Mouse (Mus musculus) intestine, embryonic 15.5 days (tissue): Measurements from ENCODE around the gene Mast1. TPM values are rescaled to one million over a fixed set of nuclear protein-coding genes. Genes with fewer than 3 reads are reported as not detected.
A peak's percentile ranks its signal among the peaks of the same experiment; 100 is the strongest.

Experiments
- ATAC-seq: fragments of 200-750 bp; cut with Nextera tagmentation; 2 replicates; pipeline ENCODE4 v1.8.0; 2017; ENCODE audit warnings: moderate TSS enrichment, moderate library complexity
- H3K27ac ChIP-seq: fragments of 300-500 bp; sonication (generic); 2 replicates; pipeline ENCODE4 v1.5.1; 2015; ENCODE audit warnings: mild to moderate bottlenecking, inconsistent platforms
- H3K27me3 ChIP-seq: fragments of 300-500 bp; sonication (generic); replicated peaks from 2 replicates; pipeline ENCODE4 v1.6.1; 2015; ENCODE audit warnings: inconsistent platforms
- H3K36me3 ChIP-seq: fragments of 300-500 bp; sonication (generic); 2 replicates; pipeline ENCODE4 v1.6.1; 2015; ENCODE audit warnings: inconsistent platforms
- H3K4me1 ChIP-seq: fragments of 300-500 bp; sonication (generic); replicated peaks from 2 replicates; pipeline ENCODE4 v1.6.1; 2015; ENCODE audit warnings: inconsistent platforms
- H3K4me2 ChIP-seq: fragments of 300-500 bp; sonication (generic); replicated peaks from 2 replicates; pipeline ENCODE4 v1.6.1; 2015; ENCODE audit warnings: mild to moderate bottlenecking, inconsistent platforms
- H3K4me3 ChIP-seq: fragments of 300-500 bp; sonication (generic); replicated peaks from 2 replicates; pipeline ENCODE4 v1.5.1; 2015; ENCODE audit warnings: inconsistent platforms
- H3K9ac ChIP-seq: fragments of 300-500 bp; sonication (generic); 2 replicates; pipeline ENCODE4 v1.6.1; 2015; ENCODE audit warnings: inconsistent platforms
- H3K9me3 ChIP-seq: fragments of 300-500 bp; sonication (generic); 2 replicates; pipeline ENCODE4 v1.6.1; 2016; ENCODE audit warnings: inconsistent platforms
- WGBS: fragments of 180-500 bp; shearing (Covaris S2); methylation state at CpG from one replicate; pipeline ENCODE4 v1.1.7; 2015; 5-methylcytosine and 5-hydroxymethylcytosine counted together
- polyA plus RNA-seq: library from polyadenylated mRNA; unstranded; fragments of >200 nt; fragmentation: Nextera tagmentation; extraction: Ambion mirVana; gene quantifications from 2 replicates; pipeline ENCODE4 v1.2.1, GENCODE M21; 2015

Gene Mast1
- polyA plus RNA-seq, 1 experiment from 2014 or later, result 1.6 TPM

- H3K27ac ChIP-seq, result no peak overlapping the region
- peaks cover 6% of the 10 kb centered on the region for H3K4me1 ChIP-seq
- H3K27me3 ChIP-seq, result no peaks in the 10 kb centered on the region
- no peak for ATAC-seq
- WGBS, result 66% methylated on average over 4 of the region's 4 CpGs
- no peak overlapping the region for H3K4me3 ChIP-seq
- H3K9ac ChIP-seq, result no peak overlapping the region
- H3K9me3 ChIP-seq, result no peaks in the 10 kb centered on the region
- no peak overlapping the region for H3K4me2 ChIP-seq
- no peaks in the 10 kb centered on the region for H3K36me3 ChIP-seq
These were observed 36.1 kb downstream of the Mast1 start for GRCm38 (mm10) chr8:84901071-84901470.

GRCm38 (mm10) chr8:84895963-84896362 is 41.2 kb downstream of the Mast1 start:
- Histone ChIP-seq H3K36me3 (no peaks in the 10 kb centered on the region), H3K27me3 (no peaks in the 10 kb centered on the region), H3K9ac (no peak overlapping the region), H3K9me3 (no peaks in the 10 kb centered on the region), H3K4me2 (no peak overlapping the region), H3K4me3 (no peak overlapping the region), H3K27ac (no peak overlapping the region), H3K4me1 (0 out of 2 replicates have a peak, but pooled peaks cover 9% of the 10 kb centered on the region)
- WGBS, result 87% methylated on average over 5 of the region's 5 CpGs
- ATAC-seq, result no peak

- Histone ChIP-seq H3K27me3 (no peaks in the 10 kb centered on the region), H3K4me2 (peak within 1 kb of the TSS; percentile 81), H3K9me3 (no peaks in the 10 kb centered on the region), H3K36me3 (no peaks in the 10 kb centered on the region; the same call in 1 of the 2 replicates), H3K4me1 (0 out of 2 replicates have a peak, but pooled peaks cover 9% of the 10 kb centered on the region), H3K27ac (no peak within 1 kb of the TSS; the same call in 1 of the 2 replicates), H3K4me3 (peak within 1 kb of the TSS; percentile 78), H3K9ac (peak within 1 kb of the TSS; percentile 79)
- peak; percentile 100 for ATAC-seq
- WGBS, result 0% methylated on average over 11 of the region's 11 CpGs
These were observed 43.4 kb downstream of the Mast1 start, which contains the start of gene Gcdh for GRCm38 (mm10) chr8:84893709-84894134. Gcdh (minus strand) TSS chr8:84893921.

GRCm38 (mm10) chr8:84892993-84893708 is 44.0 kb downstream of the Mast1 start:
- peak overlapping the region; percentile 78 for H3K4me3 ChIP-seq
- no peak overlapping the region; the same call in 1 of the 2 replicates for H3K27ac ChIP-seq
- no peaks in the 10 kb centered on the region for H3K27me3 ChIP-seq
- peak overlapping the region; percentile 81 for H3K4me2 ChIP-seq
- peak; percentile 73 for ATAC-seq
- WGBS, result 10% methylated on average over 31 of the region's 31 CpGs
- no peaks in the 10 kb centered on the region for H3K9me3 ChIP-seq
- peak overlapping the region; percentile 79 for H3K9ac ChIP-seq
- H3K4me1 ChIP-seq, result 0 out of 2 replicates have a peak, but pooled peaks cover 9% of the 10 kb centered on the region
- no peaks in the 10 kb centered on the region; the same call in 1 of the 2 replicates for H3K36me3 ChIP-seq

GRCm38 (mm10) chr8:84889141-84889540 is 48.0 kb downstream of the Mast1 start:
- H3K27me3 ChIP-seq, result no peaks in the 10 kb centered on the region
- H3K4me2 ChIP-seq, result no peak overlapping the region
- 96% methylated on average over 1 of the region's 1 CpGs for WGBS
- H3K4me3 ChIP-seq, result no peak overlapping the region
- no peak for ATAC-seq
- H3K9me3 ChIP-seq, result no peaks in the 10 kb centered on the region
- 0 out of 2 replicates have a peak, but pooled peaks cover 9% of the 10 kb centered on the region for H3K4me1 ChIP-seq
- H3K9ac ChIP-seq, result no peak overlapping the region
- H3K36me3 ChIP-seq, result peaks cover 4% of the 10 kb centered on the region; the same call in 1 of the 2 replicates
- no peak overlapping the region for H3K27ac ChIP-seq

- H3K9ac ChIP-seq, result no peak overlapping the region
- 0 out of 2 replicates have a peak, but pooled peaks cover 9% of the 10 kb centered on the region for H3K4me1 ChIP-seq
- H3K27me3 ChIP-seq, result no peaks in the 10 kb centered on the region
- H3K4me2 ChIP-seq, result no peak overlapping the region
- H3K9me3 ChIP-seq, result no peaks in the 10 kb centered on the region
- no peak for ATAC-seq
- H3K4me3 ChIP-seq, result no peak overlapping the region
- 90% methylated on average over 3 of the region's 3 CpGs for WGBS
- peaks cover 4% of the 10 kb centered on the region; the same call in 1 of the 2 replicates for H3K36me3 ChIP-seq
- H3K27ac ChIP-seq, result no peak overlapping the region
These were observed 48.9 kb downstream of the Mast1 start for GRCm38 (mm10) chr8:84888280-84888679.

- Histone ChIP-seq H3K9ac (no peak overlapping the region), H3K9me3 (no peaks in the 10 kb centered on the region), H3K4me3 (no peak overlapping the region), H3K4me2 (no peak overlapping the region), H3K27ac (no peak overlapping the region), H3K27me3 (no peaks in the 10 kb centered on the region), H3K36me3 (peaks cover 4% of the 10 kb centered on the region; the same call in 1 of the 2 replicates), H3K4me1 (no peaks in the 10 kb centered on the region)
- WGBS, result 86% methylated on average over 4 of the region's 4 CpGs
- no peak for ATAC-seq
These were observed 52.4 kb downstream of the Mast1 start for GRCm38 (mm10) chr8:84884728-84885127.

- no peak overlapping the region for H3K4me3 ChIP-seq
- 79% methylated on average over 1 of the region's 1 CpGs for WGBS
- H3K9ac ChIP-seq, result no peak overlapping the region
- no peaks in the 10 kb centered on the region for H3K4me1 ChIP-seq
- no peak overlapping the region for H3K4me2 ChIP-seq
- no peaks in the 10 kb centered on the region for H3K27me3 ChIP-seq
- no peak for ATAC-seq
- H3K9me3 ChIP-seq, result no peaks in the 10 kb centered on the region
- H3K36me3 ChIP-seq, result no peaks in the 10 kb centered on the region
- H3K27ac ChIP-seq, result no peak overlapping the region
These were observed 58.2 kb downstream of the Mast1 start for GRCm38 (mm10) chr8:84878915-84879314.

GRCm38 (mm10) chr8:84877297-84878035 is 59.7 kb downstream of the Mast1 start:
- H3K4me2 ChIP-seq, result no peak overlapping the region
- no peak for ATAC-seq
- H3K27me3 ChIP-seq, result no peaks in the 10 kb centered on the region
- WGBS, result 75% methylated on average over 3 of the region's 3 CpGs
- H3K27ac ChIP-seq, result no peak overlapping the region
- no peak overlapping the region for H3K4me3 ChIP-seq
- H3K9ac ChIP-seq, result no peak overlapping the region
- no peaks in the 10 kb centered on the region for H3K9me3 ChIP-seq
- H3K4me1 ChIP-seq, result peaks cover 6% of the 10 kb centered on the region
- no peaks in the 10 kb centered on the region for H3K36me3 ChIP-seq

GRCm38 (mm10) chr8:84874339-84874738 is 62.8 kb downstream of the Mast1 start:
- no peaks in the 10 kb centered on the region for H3K36me3 ChIP-seq
- no peak overlapping the region for H3K27ac ChIP-seq
- H3K27me3 ChIP-seq, result no peaks in the 10 kb centered on the region
- no peak overlapping the region for H3K4me3 ChIP-seq
- no peaks in the 10 kb centered on the region for H3K9me3 ChIP-seq
- no peak overlapping the region for H3K9ac ChIP-seq
- ATAC-seq, result no peak
- WGBS, result 82% methylated on average over 3 of the region's 3 CpGs
- H3K4me1 ChIP-seq, result peaks cover 14% of the 10 kb centered on the region
- H3K4me2 ChIP-seq, result no peak overlapping the region

GRCm38 (mm10) chr8:84873016-84873415 is 64.1 kb downstream of the Mast1 start:
- Histone ChIP-seq H3K4me1 (peaks cover 14% of the 10 kb centered on the region), H3K4me3 (peak overlapping the region; percentile 48), H3K9ac (peak overlapping the region; percentile 52; the same call in 1 of the 2 replicates), H3K9me3 (no peaks in the 10 kb centered on the region), H3K27ac (no peak overlapping the region), H3K27me3 (no peaks in the 10 kb centered on the region), H3K4me2 (peak overlapping the region; percentile 99), H3K36me3 (peaks cover 10% of the 10 kb centered on the region; the same call in 1 of the 2 replicates)
- 73% methylated on average over 4 of the region's 4 CpGs for WGBS
- no peak for ATAC-seq

GRCm38 (mm10) chr8:84872309-84872965 is 64.7 kb downstream of the Mast1 start:
- 2% methylated on average over 54 of the region's 54 CpGs for WGBS
- peak overlapping the region; percentile 48 for H3K4me3 ChIP-seq
- peak overlapping the region; percentile 99 for H3K4me2 ChIP-seq
- peaks cover 14% of the 10 kb centered on the region for H3K4me1 ChIP-seq
- H3K27ac ChIP-seq, result no peak overlapping the region
- peaks cover 16% of the 10 kb centered on the region for H3K36me3 ChIP-seq
- no peaks in the 10 kb centered on the region for H3K9me3 ChIP-seq
- peak overlapping the region; percentile 52 for H3K9ac ChIP-seq
- H3K27me3 ChIP-seq, result no peaks in the 10 kb centered on the region
- ATAC-seq, result peak; percentile 68
